Mouse (Mus musculus) spleen, adult 2 months (tissue): ENCODE results near the gene Pbx1.

Experiments used
- CTCF ChIP-seq: fragments of 200-500 bp; IDR thresholded peaks from 2 replicates; pipeline ENCODE4 v1.5.1; 2011; ENCODE audit warnings: mild to moderate bottlenecking, inconsistent platforms; ENCODE audit not compliant: insufficient read depth, insufficient read length, insufficient replicate concordance; ENCODE audit errors: extremely low read depth
- POLR2A ChIP-seq: fragments of 200-500 bp; IDR thresholded peaks from 2 replicates; pipeline ENCODE4 v1.6.1; 2011; ENCODE audit warnings: low read depth, low read length, inconsistent platforms

DNA sequence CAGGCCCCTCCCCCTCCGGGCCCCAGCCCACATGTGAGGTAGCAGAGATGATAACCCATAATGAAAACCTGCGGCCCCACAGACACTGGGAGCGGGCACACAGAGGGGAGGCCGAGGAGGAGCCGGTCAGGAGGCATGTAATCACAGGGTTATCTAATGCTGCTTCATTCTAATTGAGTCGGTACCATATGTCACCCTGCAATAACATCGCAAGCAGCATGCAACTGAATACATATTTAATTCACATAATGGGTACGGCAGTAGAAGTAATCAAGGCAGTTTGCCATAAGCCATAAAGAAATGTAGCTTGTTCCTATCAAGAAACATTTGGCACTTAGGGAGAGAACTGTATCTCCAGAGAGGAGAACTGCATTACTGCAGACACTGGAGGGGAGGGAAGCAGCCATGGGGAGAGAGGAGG lies 123.0 kb downstream of the Pbx1 start:
- TF ChIP-seq CTCF: no peak
- TF ChIP-seq POLR2A: no peak
